Mouse (Mus musculus) ES-E14 (cell line): Measurements from ENCODE around the gene Elmod1.

Source experiments
- HCFC1 ChIP-seq: IDR thresholded peaks from 2 replicates; pipeline ENCODE4 v1.6.1; 2012; ENCODE audit warnings: low read length, inconsistent platforms, borderline replicate concordance; ENCODE audit not compliant: insufficient read depth
- MAFK ChIP-seq: IDR thresholded peaks from 2 replicates; pipeline ENCODE4 v1.6.1; 2014; ENCODE audit warnings: mild to moderate bottlenecking, low read depth, low read length, inconsistent platforms; ENCODE audit not compliant: insufficient read depth
- ZNF384 ChIP-seq: IDR thresholded peaks from 2 replicates; pipeline ENCODE4 v1.6.1; 2012; ENCODE audit warnings: low read depth, low read length, inconsistent platforms

DNA sequence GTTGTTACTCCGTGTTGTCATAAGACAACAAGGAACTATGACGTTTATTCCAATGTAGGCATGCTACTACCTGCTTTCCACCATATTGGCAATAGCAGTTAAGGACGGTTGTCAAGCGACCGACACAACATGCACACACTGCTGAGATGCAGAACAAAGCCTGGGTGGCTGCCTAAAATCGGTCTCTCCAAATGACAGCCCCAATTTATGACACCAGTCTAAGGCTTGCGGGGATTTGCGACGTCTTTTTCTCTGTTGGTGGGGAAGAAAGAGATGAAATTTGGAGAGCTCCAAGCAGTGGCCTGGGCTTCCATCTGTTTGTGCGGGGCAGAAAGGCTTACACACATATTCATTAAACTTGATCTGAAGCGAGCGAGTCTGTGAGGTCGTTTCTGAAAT, 1.2 kb downstream of the Elmod1 start:
- TF ChIP-seq MAFK (no peak), HCFC1 (no peak), ZNF384 (no peak)
